Mouse (Mus musculus) liver, adult 2 months (tissue): ENCODE measurements at regions not wholly inside any gene's neighbourhood (a gene's known extent, or its start where the extent isn't known, plus 50 kb on each side); places are given as distances from the start of the nearest gene placed in this dataset.

Experiments used
- DNase-seq: peaks from one replicate; pipeline ENCODE4 v3.0.0-alpha.2; 2011; ENCODE audit warnings: low read depth, low spot score; ENCODE audit errors: extremely low read depth
- H3K27ac ChIP-seq: fragments of 200-500 bp; replicated peaks from 2 replicates; pipeline ENCODE4 v1.5.1; 2012; ENCODE audit warnings: low read depth, mild to moderate bottlenecking, control low read depth, inconsistent platforms, low read length; ENCODE audit not compliant: insufficient read depth
- H3K27me3 ChIP-seq: fragments of 200-500 bp; 2 replicates; pipeline ENCODE4 v1.6.1; 2012; ENCODE audit warnings: mild to moderate bottlenecking, moderate library complexity, low read length, inconsistent platforms; ENCODE audit not compliant: control insufficient read depth, insufficient read depth
- H3K36me3 ChIP-seq: fragments of 200-500 bp; 2 replicates; pipeline ENCODE4 v1.6.1; 2012; ENCODE audit warnings: low read length, inconsistent platforms; ENCODE audit not compliant: control insufficient read depth, insufficient read depth
- H3K4me1 ChIP-seq: fragments of 200-500 bp; 2 replicates; pipeline ENCODE4 v1.6.1; 2011; ENCODE audit warnings: low read length; ENCODE audit not compliant: control insufficient read depth, insufficient read depth
- H3K4me3 ChIP-seq: fragments of 200-500 bp; 2 replicates; pipeline ENCODE4 v1.5.1; 2011; ENCODE audit warnings: low read depth, mild to moderate bottlenecking, control low read depth, low read length, moderate library complexity; ENCODE audit not compliant: insufficient read depth
- H3K79me2 ChIP-seq: fragments of 200-500 bp; 2 replicates; pipeline ENCODE4 v1.6.1; 2012; ENCODE audit warnings: inconsistent platforms, mild to moderate bottlenecking, low read length, moderate library complexity; ENCODE audit not compliant: control insufficient read depth, insufficient read depth
- H3K9ac ChIP-seq: fragments of 200-500 bp; 2 replicates; pipeline ENCODE4 v1.6.1; 2012; ENCODE audit warnings: low read depth, mild to moderate bottlenecking, control low read depth, inconsistent platforms, low read length
- CTCF ChIP-seq: fragments of 200-500 bp; IDR thresholded peaks from 2 replicates; pipeline ENCODE4 v1.5.1; 2011; ENCODE audit warnings: low read depth, low read length, control low read depth
- POLR2A ChIP-seq: fragments of 200-500 bp; IDR thresholded peaks from 2 replicates; pipeline ENCODE4 v1.6.1; 2011; ENCODE audit warnings: low read length, control low read depth; ENCODE audit not compliant: insufficient read depth; ENCODE audit errors: extremely low read depth
- WGBS: fragments of 180-500 bp; shearing (Covaris S2); methylation state at CpG from one replicate; pipeline ENCODE4 v1.1.7; 2018; 5-methylcytosine and 5-hydroxymethylcytosine counted together

- Histone ChIP-seq H3K4me3 (no peak overlapping the region), H3K79me2 (no peaks in the 10 kb centered on the region), H3K36me3 (no peaks in the 10 kb centered on the region), H3K27ac (no peak overlapping the region), H3K9ac (no peak overlapping the region), H3K27me3 (no peaks in the 10 kb centered on the region), H3K4me1 (no peaks in the 10 kb centered on the region)
- no peak for TF ChIP-seq CTCF
- no peak for TF ChIP-seq POLR2A
- WGBS, result 63% methylated on average over 2 of the region's 2 CpGs
- no peak for DNase-seq
Observed at GRCm38 (mm10) chr8:127909580-127909979, 448.8 kb upstream of the Nrp1 start.

- Histone ChIP-seq H3K27me3 (no peaks in the 10 kb centered on the region), H3K36me3 (no peaks in the 10 kb centered on the region), H3K79me2 (no peaks in the 10 kb centered on the region), H3K4me3 (no peak overlapping the region), H3K27ac (no peak overlapping the region), H3K9ac (no peak overlapping the region), H3K4me1 (no peaks in the 10 kb centered on the region)
- DNase-seq, result no peak
- WGBS, result 67% methylated on average over 3 of the region's 3 CpGs
- no peak for TF ChIP-seq POLR2A
Observed at GRCm38 (mm10) chr8:127914086-127914485, 444.3 kb upstream of the Nrp1 start.

GRCm38 (mm10) chr8:127914914-127915313 is 443.5 kb upstream of the Nrp1 start:
- H3K36me3 ChIP-seq, result no peaks in the 10 kb centered on the region
- no peak for DNase-seq
- TF ChIP-seq POLR2A (no peak), CTCF (no peak)
- no peaks in the 10 kb centered on the region for H3K27me3 ChIP-seq
- no peak overlapping the region for H3K27ac ChIP-seq
- no peak overlapping the region for H3K4me3 ChIP-seq
- no peaks in the 10 kb centered on the region for H3K4me1 ChIP-seq
- no peak overlapping the region for H3K9ac ChIP-seq
- H3K79me2 ChIP-seq, result no peaks in the 10 kb centered on the region
- WGBS, result 78% methylated on average over 2 of the region's 2 CpGs

GRCm38 (mm10) chr8:127915591-127916028 is 442.8 kb upstream of the Nrp1 start:
- Histone ChIP-seq H3K36me3 (no peaks in the 10 kb centered on the region), H3K27ac (no peak overlapping the region), H3K79me2 (no peaks in the 10 kb centered on the region), H3K4me1 (no peaks in the 10 kb centered on the region), H3K4me3 (no peak overlapping the region), H3K9ac (no peak overlapping the region), H3K27me3 (no peaks in the 10 kb centered on the region)
- no peak for TF ChIP-seq POLR2A
- TF ChIP-seq CTCF, result no peak
- 70% methylated on average over 2 of the region's 2 CpGs for WGBS
- DNase-seq, result no peak

GRCm38 (mm10) chr8:127921925-127922324 is 436.5 kb upstream of the Nrp1 start:
- Histone ChIP-seq H3K4me3 (no peak overlapping the region), H3K79me2 (no peaks in the 10 kb centered on the region), H3K36me3 (no peaks in the 10 kb centered on the region), H3K27ac (no peak overlapping the region), H3K27me3 (no peaks in the 10 kb centered on the region), H3K9ac (no peak overlapping the region), H3K4me1 (no peaks in the 10 kb centered on the region)
- WGBS, result 71% methylated on average over 1 of the region's 1 CpGs
- no peak for TF ChIP-seq POLR2A
- no peak for TF ChIP-seq CTCF
- no peak for DNase-seq

- no peak overlapping the region for H3K4me3 ChIP-seq
- no peaks in the 10 kb centered on the region for H3K4me1 ChIP-seq
- no peaks in the 10 kb centered on the region for H3K36me3 ChIP-seq
- DNase-seq, result no peak
- H3K79me2 ChIP-seq, result no peaks in the 10 kb centered on the region
- H3K9ac ChIP-seq, result no peak overlapping the region
- H3K27me3 ChIP-seq, result no peaks in the 10 kb centered on the region
- 86% methylated on average over 4 of the region's 4 CpGs for WGBS
- H3K27ac ChIP-seq, result no peak overlapping the region
- TF ChIP-seq POLR2A (no peak), CTCF (no peak)
Observed at GRCm38 (mm10) chr8:127923321-127923720, 435.1 kb upstream of the Nrp1 start.
